Mouse (Mus musculus) skeletal muscle tissue, adult 2 months (tissue): Measurements from ENCODE around the gene Psg29.

Experiments used
- DNase-seq: peaks from one replicate; pipeline ENCODE4 v3.0.0-alpha.2; 2012; ENCODE audit warnings: low read depth, low spot score

The Psg29 gene

DNA sequence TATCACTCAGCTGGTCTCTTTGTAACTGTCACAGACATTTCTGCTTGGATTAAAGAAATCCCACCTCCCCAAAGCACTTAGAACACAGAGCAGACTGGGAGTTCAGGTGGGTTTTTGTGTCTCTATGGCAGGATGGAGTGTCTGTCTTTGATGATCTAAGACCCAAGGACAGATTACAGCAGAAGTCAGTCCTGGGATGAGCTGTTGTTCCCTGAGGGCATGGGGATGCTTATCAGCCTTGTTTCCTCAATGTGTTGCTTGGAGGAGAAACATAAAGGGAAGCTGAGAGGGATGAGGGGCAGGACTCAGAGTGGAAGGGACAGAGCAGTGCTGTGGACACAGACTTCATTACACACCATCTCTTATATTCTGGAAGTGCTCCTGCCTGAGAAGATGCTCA, at the start of gene Psg29:
TSS of gene Psg29 (plus strand) at position 301 of the 400 bp plus-strand sequence.
- no peak for DNase-seq

DNA sequence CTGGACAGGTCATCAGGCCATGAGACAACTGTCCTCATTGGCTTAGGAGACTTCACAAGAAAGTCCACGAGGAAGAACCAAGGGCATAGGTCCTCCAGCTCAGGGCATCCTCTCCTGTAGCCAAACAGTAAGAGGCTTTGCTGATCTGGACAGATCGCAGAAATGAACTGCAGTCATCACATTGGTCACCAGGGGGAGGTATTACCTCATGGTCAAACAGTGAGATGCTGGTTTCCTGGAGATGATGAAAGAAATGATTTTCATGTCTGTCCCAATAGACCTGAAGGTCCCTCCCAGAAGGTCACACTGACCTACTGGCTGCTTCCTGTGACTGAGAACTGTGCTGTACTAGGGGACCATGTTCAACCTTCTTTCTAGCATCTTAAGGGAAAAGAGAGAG, 47.6 kb upstream of the Psg29 start:
- DNase-seq: no peak

DNA sequence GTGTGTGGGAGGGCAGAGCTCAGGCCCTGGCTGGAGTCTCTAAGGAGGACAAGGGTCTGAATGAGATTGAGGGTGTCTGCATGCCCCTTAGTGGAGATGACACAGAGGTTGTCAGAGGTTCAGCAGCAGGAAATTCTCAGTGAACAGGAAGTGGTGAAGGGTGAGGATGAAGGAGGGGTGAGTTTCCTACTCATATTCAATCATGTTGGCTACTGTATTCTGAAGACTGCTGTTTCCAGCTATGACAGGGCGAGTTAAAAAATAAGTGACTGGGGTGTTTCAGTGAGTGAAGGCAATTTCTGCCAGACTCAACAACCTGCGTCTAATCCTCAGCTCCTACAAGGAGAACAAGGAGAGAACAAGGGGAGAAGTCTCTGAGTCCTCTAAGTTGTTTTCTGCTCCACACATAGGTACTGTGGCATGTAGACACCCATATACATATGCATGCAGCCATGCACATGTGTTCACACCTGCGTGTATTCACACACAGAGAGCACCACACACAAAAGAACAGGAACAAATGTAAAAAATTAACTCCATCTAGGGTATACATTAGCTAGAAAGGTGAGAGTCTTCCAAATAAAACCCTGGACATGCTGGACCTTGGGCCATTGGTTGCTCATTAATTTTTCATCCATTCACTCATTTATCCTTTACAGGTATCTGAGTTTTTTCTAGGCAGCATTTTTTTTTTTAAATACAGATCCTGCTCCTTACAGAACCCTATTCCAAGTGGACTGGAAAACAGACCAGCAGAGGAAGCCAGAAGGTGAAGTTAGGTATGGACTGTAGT, 46.2 kb upstream of the Psg29 start:
- no peak for DNase-seq

DNA sequence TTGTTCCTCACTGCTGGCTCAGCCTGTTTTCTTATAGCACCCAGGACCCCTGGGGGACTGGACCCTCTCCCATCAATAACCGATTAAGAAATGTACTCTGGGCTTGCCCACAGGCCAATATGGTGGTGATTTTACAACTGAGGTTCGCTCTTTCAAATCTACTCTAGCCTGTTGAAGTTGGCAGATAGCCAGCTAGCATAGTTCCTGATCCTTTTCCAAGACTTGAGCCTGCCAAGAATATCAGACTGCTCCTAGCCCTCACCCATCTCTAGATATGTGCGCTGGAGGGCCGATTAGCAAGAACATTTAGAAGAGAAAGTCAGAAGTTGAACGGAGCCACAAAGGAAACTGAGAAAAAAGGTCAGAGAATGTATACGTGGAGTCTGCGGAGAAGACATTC, 44.3 kb upstream of the Psg29 start:
- no peak for DNase-seq

DNA sequence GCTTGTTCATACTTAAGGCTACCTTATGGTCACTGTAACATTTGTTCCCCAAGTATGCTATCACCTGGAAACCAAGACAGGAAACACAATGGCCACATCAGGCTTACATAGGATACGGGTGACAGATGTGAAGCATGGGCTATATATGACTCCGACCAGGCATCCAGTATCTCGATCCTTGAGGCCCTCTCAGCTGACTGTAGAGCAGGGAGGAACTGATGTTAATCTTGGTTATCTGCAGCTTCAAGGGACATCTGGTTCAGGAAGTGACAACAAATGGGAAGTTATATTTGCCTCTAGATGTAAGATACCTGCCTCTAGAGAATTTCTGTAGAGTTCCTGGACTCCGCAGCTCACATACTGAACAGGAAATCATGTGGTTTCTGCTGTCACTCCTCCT, 31.4 kb upstream of the Psg29 start:
- DNase-seq: no peak

DNA sequence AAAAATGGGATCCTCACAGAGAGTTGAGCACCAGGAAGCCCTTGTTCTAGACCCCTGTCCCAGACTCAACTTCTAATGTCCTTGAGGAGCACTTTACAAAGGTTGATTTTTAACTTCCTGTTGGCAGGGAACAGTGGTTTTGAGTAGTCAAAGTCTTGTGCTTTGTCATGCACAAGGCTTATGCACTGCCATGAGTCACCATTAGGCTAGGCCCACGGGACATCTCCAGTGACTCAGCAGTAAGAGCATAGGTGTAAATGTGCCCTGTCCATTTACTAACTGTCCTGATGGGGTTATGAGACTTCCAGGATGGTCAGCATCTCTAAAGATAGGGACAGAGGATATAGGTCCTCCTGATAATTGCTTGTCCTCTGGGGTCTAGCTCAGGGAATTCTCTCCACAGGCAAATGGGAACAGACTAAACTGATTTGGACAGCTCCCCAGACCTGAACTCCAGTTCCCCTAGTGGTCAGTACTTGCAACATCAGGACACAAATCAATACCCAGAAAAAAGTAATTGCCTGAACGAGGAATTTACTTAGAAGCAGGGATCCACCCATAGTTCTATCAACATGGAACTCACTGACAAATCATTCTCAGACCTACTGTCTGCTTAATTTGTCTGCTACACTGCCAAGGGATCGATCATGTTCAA, 2.4 kb downstream of the Psg29 start:
- DNase-seq: no peak
